Mouse (Mus musculus) kidney, embryonic 16.5 days (tissue): ENCODE data around the gene Uqcrh. TPM values are rescaled to one million over a fixed set of nuclear protein-coding genes. Genes with fewer than 3 reads are reported as not detected.

Source experiments
- ATAC-seq: fragments of 200-750 bp; cut with Nextera tagmentation; 2 replicates; pipeline ENCODE4 v1.8.0; 2017; ENCODE audit warnings: moderate TSS enrichment; ENCODE audit not compliant: low FRiP score, low TSS enrichment
- H3K27ac ChIP-seq: fragments of 300-500 bp; sonication (generic); 2 replicates; pipeline ENCODE4 v1.5.1; 2014; ENCODE audit warnings: low read length
- H3K27me3 ChIP-seq: fragments of 300-500 bp; sonication (generic); 2 replicates; pipeline ENCODE4 v1.6.1; 2014; ENCODE audit warnings: low read length, control low read depth, mixed read lengths; ENCODE audit not compliant: insufficient read depth
- H3K36me3 ChIP-seq: fragments of 300-500 bp; sonication (generic); 2 replicates; pipeline ENCODE4 v1.6.1; 2014; ENCODE audit warnings: low read length, control low read depth, mixed read lengths; ENCODE audit not compliant: insufficient read depth
- H3K4me1 ChIP-seq: fragments of 300-500 bp; sonication (generic); 2 replicates; pipeline ENCODE4 v1.6.1; 2014; ENCODE audit warnings: low read length, control low read depth, mixed read lengths; ENCODE audit not compliant: insufficient read depth
- H3K4me2 ChIP-seq: fragments of 300-500 bp; sonication (generic); replicated peaks from 2 replicates; pipeline ENCODE4 v1.6.1; 2014; ENCODE audit warnings: low read depth, low read length
- H3K4me3 ChIP-seq: fragments of 300-500 bp; sonication (generic); 2 replicates; pipeline ENCODE4 v1.5.1; 2014; ENCODE audit warnings: mild to moderate bottlenecking, low read length
- H3K9ac ChIP-seq: fragments of 300-500 bp; sonication (generic); replicated peaks from 2 replicates; pipeline ENCODE4 v1.6.1; 2014; ENCODE audit warnings: low read length
- H3K9me3 ChIP-seq: fragments of 300-500 bp; sonication (generic); 2 replicates; pipeline ENCODE4 v1.6.1; 2016; ENCODE audit warnings: low read length, control low read depth
- WGBS: fragments of 180-500 bp; shearing (Covaris S2); extraction: QIAGEN DNeasy Blood & Tissue Kit; methylation state at CpG from one replicate; pipeline ENCODE4 v1.1.7; 2014; 5-methylcytosine and 5-hydroxymethylcytosine counted together
- polyA plus RNA-seq: library from polyadenylated mRNA; unstranded; fragments of >200 nt; fragmentation: Nextera tagmentation; extraction: Ambion mirVana; gene quantifications from 2 replicates; pipeline ENCODE4 v1.2.1, GENCODE M21; 2015

Gene Uqcrh
- polyA plus RNA-seq, 1 experiment from 2014 or later = 583 TPM

DNA sequence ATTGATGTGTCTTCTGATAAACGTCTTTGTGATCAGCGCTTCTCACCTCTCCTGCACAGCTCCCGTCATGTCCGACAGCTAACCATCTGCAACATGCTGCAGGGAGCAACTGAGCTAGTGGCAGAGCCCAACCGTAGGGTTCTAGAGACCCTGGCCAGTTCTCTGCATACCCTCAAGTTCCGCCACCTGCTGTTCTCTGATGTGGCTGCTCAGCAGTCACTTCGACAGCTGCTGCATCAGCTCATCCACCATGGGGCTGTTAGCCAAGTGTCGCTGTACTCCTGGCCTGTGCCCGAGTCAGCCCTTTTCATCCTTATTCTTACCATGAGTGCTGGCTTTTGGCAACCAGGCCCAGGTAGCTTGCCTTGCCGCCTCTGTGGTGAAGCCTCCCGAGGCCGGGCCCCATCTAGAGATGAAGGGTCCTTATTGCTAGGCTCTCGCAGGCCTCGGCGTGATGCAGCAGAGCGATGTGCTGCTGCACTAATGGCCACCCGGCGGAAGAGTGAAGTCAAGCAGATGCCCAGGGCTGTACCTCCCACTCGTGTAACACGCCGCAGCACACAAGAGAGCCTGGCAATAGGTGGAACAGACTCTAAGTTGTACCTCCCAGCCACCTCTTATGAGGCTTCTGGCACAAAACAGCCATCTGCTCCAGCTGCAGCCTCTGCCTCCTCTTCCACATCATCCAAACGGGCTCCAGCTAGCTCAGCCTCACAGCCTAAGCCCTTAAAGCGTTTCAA, 13.8 kb upstream of the Uqcrh start:
- 91% methylated on average over 23 of the region's 23 CpGs for WGBS
- no peak for ATAC-seq
- no peaks in the 10 kb centered on the region for H3K9me3 ChIP-seq
- no peak overlapping the region for H3K4me2 ChIP-seq
- no peaks in the 10 kb centered on the region for H3K27me3 ChIP-seq
- no peaks in the 10 kb centered on the region for H3K4me1 ChIP-seq
- no peak overlapping the region for H3K27ac ChIP-seq
- no peak overlapping the region for H3K4me3 ChIP-seq
- peaks cover 62% of the 10 kb centered on the region for H3K36me3 ChIP-seq
- no peak overlapping the region for H3K9ac ChIP-seq

DNA sequence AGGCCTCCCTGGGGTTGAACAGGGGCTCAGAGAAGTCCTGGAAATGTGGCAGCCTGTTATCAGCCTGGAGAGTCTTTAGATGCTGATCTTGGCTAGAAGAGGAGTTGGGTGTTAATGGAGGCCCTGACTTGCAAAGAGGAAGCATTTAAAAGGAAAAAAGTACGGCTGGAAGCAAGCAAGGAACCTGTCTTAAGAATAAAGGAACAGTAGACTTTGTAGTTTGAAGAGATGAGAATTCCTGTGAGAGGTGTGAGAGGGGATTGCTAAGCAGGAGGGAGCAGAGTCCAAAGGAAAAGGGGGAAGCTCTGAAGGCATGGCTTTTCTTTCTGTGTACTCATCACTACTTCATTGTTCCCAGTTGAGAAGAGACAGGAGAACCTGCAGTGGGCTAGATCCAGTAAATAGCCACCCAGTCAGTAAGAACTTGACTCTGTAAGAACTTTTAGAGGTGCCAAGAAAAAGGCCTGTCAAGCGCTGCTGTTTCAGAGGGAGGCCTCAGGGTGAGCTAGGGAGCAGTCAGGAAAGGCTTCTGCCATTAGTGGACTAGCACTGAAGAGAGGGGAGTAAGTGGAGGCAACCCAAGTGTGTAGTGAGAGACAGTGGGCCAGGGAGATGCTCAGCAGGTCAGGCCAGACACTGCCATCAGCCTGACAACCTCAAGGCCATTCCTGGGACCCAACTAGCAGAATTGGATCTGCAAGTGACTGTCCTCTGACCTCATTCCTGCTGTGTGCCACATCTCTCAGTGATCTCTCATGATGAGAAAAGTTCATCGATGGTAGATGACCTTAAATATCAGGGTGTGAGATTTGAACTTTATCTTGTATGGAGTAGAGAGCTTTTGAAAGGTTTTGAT, 2.6 kb upstream of the Uqcrh start:
- Histone ChIP-seq H3K4me1 (peaks cover 25% of the 10 kb centered on the region), H3K4me2 (peak overlapping the region; percentile 78), H3K9me3 (no peaks in the 10 kb centered on the region), H3K9ac (peak overlapping the region; percentile 99), H3K27ac (peak overlapping the region; percentile 98), H3K27me3 (no peaks in the 10 kb centered on the region), H3K36me3 (peaks cover 17% of the 10 kb centered on the region), H3K4me3 (peak overlapping the region; percentile 93)
- WGBS = 52% methylated on average over 3 of the region's 3 CpGs
- ATAC-seq = no peak

DNA sequence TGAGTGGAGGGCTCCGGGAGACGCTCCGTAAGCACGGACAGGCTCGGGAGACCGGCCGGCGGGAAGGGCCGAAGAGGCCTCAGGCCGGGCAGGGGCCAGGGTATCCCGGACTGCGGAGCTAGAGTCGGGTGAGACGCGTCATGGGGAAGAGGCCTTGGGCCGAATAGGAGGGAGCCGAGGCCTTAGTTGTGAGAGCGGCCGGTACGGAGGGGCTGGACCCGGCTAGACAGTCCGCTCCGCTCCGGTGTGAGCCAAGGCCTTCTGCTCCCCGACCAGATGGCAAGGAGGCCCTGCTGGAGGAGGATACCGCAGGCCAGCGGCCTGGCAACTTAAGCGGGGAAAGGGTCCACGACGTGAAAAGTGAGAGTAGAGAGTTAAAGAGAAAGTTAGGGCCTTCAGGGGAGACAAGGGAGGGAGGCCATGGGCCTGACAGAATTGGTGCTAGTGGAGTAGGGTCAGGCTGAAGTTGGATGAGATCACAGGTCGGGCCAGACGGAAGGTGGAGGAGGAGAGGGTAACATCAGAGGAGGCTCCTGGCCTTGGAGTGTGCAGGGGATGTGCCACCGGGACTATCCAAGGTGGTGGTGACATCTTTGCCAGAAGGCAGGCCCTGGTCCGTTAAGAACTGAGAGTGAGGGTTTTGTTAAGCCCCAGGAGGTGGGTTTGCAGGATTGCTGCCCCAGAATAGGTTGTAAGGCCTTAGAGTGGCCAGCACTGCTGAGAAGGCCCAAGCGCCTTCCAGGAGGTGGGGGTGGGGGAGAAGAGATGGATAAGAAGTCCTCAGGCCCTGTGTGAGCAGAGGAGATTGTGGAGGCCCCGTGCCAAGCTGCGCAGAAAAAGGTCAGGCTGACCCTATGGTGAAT, 1.7 kb upstream of the Uqcrh start:
- peaks cover 13% of the 10 kb centered on the region for H3K36me3 ChIP-seq
- peak overlapping the region; percentile 93 for H3K4me3 ChIP-seq
- peak overlapping the region; percentile 78 for H3K4me2 ChIP-seq
- H3K27me3 ChIP-seq = no peaks in the 10 kb centered on the region
- H3K4me1 ChIP-seq = peaks cover 25% of the 10 kb centered on the region
- whole genome bisulfite sequencing = 2% methylated on average over 35 of the region's 37 CpGs
- H3K27ac ChIP-seq = peak overlapping the region; percentile 98
- peak; percentile 42 for ATAC-seq
- H3K9me3 ChIP-seq = no peaks in the 10 kb centered on the region
- H3K9ac ChIP-seq = peak overlapping the region; percentile 99

DNA sequence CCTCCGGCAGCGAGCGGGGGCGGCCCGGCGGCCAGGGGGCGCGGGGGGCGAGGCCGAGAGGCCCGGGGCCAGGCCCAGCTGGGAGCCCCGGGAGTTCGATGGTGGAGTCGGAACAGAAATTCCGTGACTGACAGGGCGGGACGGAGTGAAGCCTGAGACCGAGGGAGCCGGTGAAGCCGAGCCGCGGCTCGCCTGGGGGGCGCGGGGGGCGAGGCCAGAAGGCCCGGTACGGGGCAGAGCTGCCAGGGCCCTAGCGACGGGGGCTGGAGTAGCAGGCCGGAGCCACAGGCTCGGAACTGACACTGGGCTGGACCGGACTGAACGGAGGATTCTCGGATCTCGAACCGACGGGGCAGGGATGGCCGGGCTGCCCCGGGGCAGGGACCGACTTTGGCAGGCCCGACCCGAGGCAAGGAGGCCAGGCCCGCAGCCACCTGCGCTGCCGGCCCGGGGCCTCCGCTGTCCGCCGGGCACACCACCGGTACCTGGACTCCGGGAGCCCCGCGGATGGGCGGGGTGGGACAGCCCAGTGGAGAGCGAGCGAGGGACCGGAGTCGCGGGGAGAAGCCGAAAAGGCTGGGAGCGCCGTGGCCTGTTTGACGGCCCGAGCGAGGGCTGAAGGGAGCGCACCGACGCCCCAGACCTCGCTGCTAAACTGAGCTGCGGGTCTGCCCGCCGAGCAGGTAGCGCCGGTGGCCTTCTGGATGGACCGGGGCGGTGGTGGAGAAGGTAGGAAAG, 929 bp upstream of the Uqcrh start:
- peak overlapping the region; percentile 78 for H3K4me2 ChIP-seq
- H3K4me1 ChIP-seq = peaks cover 25% of the 10 kb centered on the region
- H3K36me3 ChIP-seq = peaks cover 6% of the 10 kb centered on the region
- H3K9ac ChIP-seq = peak overlapping the region; percentile 99
- under 1% methylated on average over 75 of the region's 77 CpGs for WGBS
- H3K27me3 ChIP-seq = no peaks in the 10 kb centered on the region
- ATAC-seq = peak; percentile 76
- no peaks in the 10 kb centered on the region for H3K9me3 ChIP-seq
- H3K27ac ChIP-seq = peak overlapping the region; percentile 98
- peak overlapping the region; percentile 93 for H3K4me3 ChIP-seq

DNA sequence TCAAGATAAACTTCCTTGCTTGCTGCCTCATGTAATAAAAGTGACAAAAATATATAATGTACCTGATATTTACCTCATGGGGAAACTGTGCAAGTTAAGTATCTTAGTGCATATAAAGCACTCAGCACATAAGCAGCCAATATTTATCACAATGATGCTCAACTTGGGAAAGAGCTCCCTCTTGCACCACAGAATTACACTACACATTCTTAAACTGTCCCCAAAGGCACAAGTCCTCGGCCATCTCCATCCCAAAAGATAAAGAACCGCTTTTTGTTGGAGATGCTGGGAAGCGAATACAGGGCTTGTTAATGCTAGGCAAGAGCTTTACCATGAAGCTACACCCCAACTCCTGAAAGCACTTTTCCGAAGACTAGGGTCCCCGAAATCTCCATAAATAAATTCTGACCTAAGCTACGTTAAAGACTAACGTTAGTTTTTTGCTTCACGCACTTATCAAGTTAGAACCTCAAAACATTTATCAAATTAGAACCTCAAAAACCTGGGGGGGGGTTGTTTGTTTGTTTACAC, 661 bp downstream of the Uqcrh start:
- Histone ChIP-seq H3K9ac (peak overlapping the region; percentile 99), H3K27ac (peak overlapping the region; percentile 98), H3K4me2 (peak overlapping the region; percentile 78), H3K36me3 (peaks cover 11% of the 10 kb centered on the region; the same call in 1 of the 2 replicates), H3K27me3 (no peaks in the 10 kb centered on the region), H3K4me1 (peaks cover 25% of the 10 kb centered on the region), H3K4me3 (peak overlapping the region; percentile 93), H3K9me3 (no peaks in the 10 kb centered on the region)
- ATAC-seq = no peak
- WGBS = 2% methylated on average over 8 of the region's 8 CpGs

DNA sequence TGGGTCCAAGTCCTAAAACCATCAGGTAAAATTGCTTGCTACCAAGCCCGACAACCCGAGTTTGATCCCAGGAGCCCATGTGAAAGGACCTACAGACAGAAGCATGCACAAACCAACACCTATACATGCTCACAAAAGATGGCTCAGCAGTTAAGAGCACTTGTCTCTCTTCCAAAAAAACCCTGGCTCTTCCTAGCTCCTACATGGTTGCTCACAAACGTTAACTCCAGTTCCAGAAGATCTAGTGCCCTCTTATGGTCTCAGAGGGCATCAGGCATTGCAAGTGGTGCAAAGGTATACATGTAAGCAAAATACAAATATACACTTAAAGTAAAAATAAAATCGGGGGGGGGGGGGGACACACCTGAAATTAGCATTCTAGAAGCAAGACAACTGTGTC, 1.7 kb downstream of the Uqcrh start:
- Histone ChIP-seq H3K4me1 (peaks cover 25% of the 10 kb centered on the region), H3K4me3 (peak overlapping the region; percentile 27), H3K27ac (no peak overlapping the region), H3K9me3 (no peaks in the 10 kb centered on the region), H3K4me2 (peak overlapping the region; percentile 78), H3K27me3 (no peaks in the 10 kb centered on the region), H3K9ac (no peak overlapping the region), H3K36me3 (peaks cover 21% of the 10 kb centered on the region)
- no peak for ATAC-seq
- 51% methylated on average over 4 of the region's 4 CpGs for WGBS

DNA sequence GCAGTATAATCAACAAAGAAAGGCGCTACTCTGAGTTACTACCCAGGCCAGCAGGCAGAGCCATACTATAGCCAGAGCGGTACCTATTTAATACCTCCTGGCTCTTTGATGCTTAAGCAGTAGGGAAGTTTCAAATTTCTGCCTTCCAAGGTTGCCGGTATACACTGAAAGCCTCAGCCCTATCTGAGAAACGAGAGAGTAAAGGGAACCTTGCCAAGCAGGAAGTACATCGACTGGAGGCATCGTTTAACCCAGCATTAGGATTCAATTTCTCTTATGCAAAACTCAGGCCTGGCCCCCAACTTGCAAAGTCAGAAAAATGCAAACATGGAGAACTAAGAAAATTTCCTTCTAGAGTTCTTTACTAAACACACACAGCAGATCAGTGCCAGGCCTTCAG, 4.8 kb downstream of the Uqcrh start:
- Histone ChIP-seq H3K4me2 (no peak overlapping the region), H3K4me3 (no peak overlapping the region), H3K36me3 (peaks cover 34% of the 10 kb centered on the region), H3K9ac (no peak overlapping the region), H3K27me3 (no peaks in the 10 kb centered on the region), H3K4me1 (peaks cover 13% of the 10 kb centered on the region), H3K9me3 (no peaks in the 10 kb centered on the region), H3K27ac (no peak overlapping the region)
- ATAC-seq = no peak
- WGBS = 69% methylated on average over 6 of the region's 6 CpGs

DNA sequence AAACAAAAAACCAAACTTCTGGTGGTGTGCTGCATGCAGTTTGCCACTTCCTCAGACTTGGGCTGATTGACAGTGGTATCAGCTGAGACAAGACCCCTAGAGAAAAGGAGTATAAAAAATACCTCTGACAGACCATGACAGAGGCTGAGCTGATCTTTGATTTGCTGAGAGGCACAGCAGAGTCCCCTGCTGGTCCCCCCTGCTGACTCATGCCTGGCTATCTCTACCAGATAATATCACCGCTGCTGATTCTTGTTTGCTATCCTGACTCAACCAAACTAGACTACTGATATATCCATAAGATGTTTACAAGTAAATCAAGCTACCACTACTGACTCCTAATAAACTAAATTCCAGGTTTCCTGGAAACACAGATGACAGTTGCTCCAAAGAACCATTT, 11.0 kb downstream of the Uqcrh start:
- Histone ChIP-seq H3K36me3 (peaks cover 20% of the 10 kb centered on the region), H3K4me2 (no peak overlapping the region), H3K4me3 (no peak overlapping the region), H3K27me3 (no peaks in the 10 kb centered on the region), H3K4me1 (no peaks in the 10 kb centered on the region), H3K9me3 (no peaks in the 10 kb centered on the region), H3K9ac (no peak overlapping the region), H3K27ac (no peak overlapping the region)
- WGBS = 65% methylated on average over 1 of the region's 1 CpGs
- ATAC-seq = no peak
